Mouse (Mus musculus) myocyte (in vitro differentiated cells): ENCODE measurements at regions not wholly inside any gene's neighbourhood (a gene's known extent, or its start where the extent isn't known, plus 50 kb on each side); places are given as distances from the start of the nearest gene placed in this dataset.

Experiments used
- H3K27me3 ChIP-seq: one replicate; pipeline ENCODE4 v1.6.1; 2011; ENCODE audit not compliant: control insufficient read depth, insufficient read depth, insufficient read length
- H3K36me3 ChIP-seq: one replicate; pipeline ENCODE4 v1.6.1; 2011; ENCODE audit not compliant: control insufficient read depth, insufficient read depth
- H3K4me2 ChIP-seq: one replicate; pipeline ENCODE4 v1.6.1; 2011; ENCODE audit warnings: low read depth, control low read depth
- H3K4me3 ChIP-seq: one replicate; pipeline ENCODE4 v1.5.1; 2011; ENCODE audit warnings: mild to moderate bottlenecking, control low read depth, moderate library complexity
- H3K79me2 ChIP-seq: one replicate; pipeline ENCODE4 v1.6.1; 2011; ENCODE audit not compliant: control insufficient read depth, insufficient read depth
- H3ac ChIP-seq: one replicate; pipeline ENCODE4 v1.6.1; 2011; ENCODE audit not compliant: control insufficient read depth, insufficient read length
- CEBPB ChIP-seq: IDR thresholded peaks from 2 replicates; pipeline ENCODE4 v1.6.1; 2011; ENCODE audit warnings: mild to moderate bottlenecking, moderate library complexity; ENCODE audit not compliant: poor library complexity, insufficient read depth, severe bottlenecking
- E2F4 ChIP-seq: IDR thresholded peaks from one replicate; pipeline ENCODE4 v1.6.1; 2011; ENCODE audit warnings: mild to moderate bottlenecking, control low read depth, moderate library complexity; ENCODE audit not compliant: insufficient read depth
- MAX ChIP-seq: IDR thresholded peaks from one replicate; pipeline ENCODE4 v1.6.1; 2011; ENCODE audit warnings: low read depth, mild to moderate bottlenecking, control low read depth
- MYOD1 ChIP-seq, 3 experiments: IDR thresholded peaks; one replicate each; pipeline ENCODE4 v1.6.1; 2011; ENCODE audit warnings: control low read depth in 2 of 3, low read depth in 2 of 3, mild to moderate bottlenecking in 2 of 3, moderate library complexity in 1 of 3; ENCODE audit not compliant: insufficient read length in 2 of 3, control insufficient read depth in 1 of 3
- MYOG ChIP-seq, 3 experiments: IDR thresholded peaks; one replicate each; pipeline ENCODE4 v1.6.1; 2011; ENCODE audit warnings: control low read depth in 2 of 3, low read depth in 2 of 3, mild to moderate bottlenecking in 2 of 3; ENCODE audit not compliant: insufficient read length in 2 of 3, control insufficient read depth in 1 of 3, insufficient read depth in 1 of 3
- POLR2A ChIP-seq: IDR thresholded peaks from one replicate; pipeline ENCODE4 v1.6.1; 2011; ENCODE audit warnings: low read depth, mild to moderate bottlenecking, control low read depth, moderate library complexity; ENCODE audit not compliant: insufficient read length
- POLR2AphosphoS2 ChIP-seq: IDR thresholded peaks from one replicate; pipeline ENCODE4 v1.6.1; 2011; ENCODE audit warnings: low read depth, control low read depth; ENCODE audit not compliant: insufficient read length
- REST ChIP-seq: IDR thresholded peaks from one replicate; pipeline ENCODE4 v1.6.1; 2011; ENCODE audit warnings: mild to moderate bottlenecking, control low read depth, moderate library complexity; ENCODE audit not compliant: insufficient read depth, insufficient read length
- SRF ChIP-seq: IDR thresholded peaks from one replicate; pipeline ENCODE4 v1.6.1; 2011; ENCODE audit warnings: low read depth; ENCODE audit not compliant: control insufficient read depth, insufficient read length
- TCF12 ChIP-seq: IDR thresholded peaks from one replicate; pipeline ENCODE4 v1.6.1; 2011; ENCODE audit warnings: mild to moderate bottlenecking, control low read depth; ENCODE audit not compliant: poor library complexity, insufficient read depth, severe bottlenecking
- TCF3 ChIP-seq: IDR thresholded peaks from one replicate; pipeline ENCODE4 v1.6.1; 2011; ENCODE audit warnings: low read depth, control low read depth; ENCODE audit not compliant: insufficient read length
- USF1 ChIP-seq: IDR thresholded peaks from one replicate; pipeline ENCODE4 v1.6.1; 2011; ENCODE audit warnings: low read depth, mild to moderate bottlenecking, control low read depth, moderate library complexity

- TF ChIP-seq TCF12 (no peak), E2F4 (no peak), MYOG (IDR thresholded peaks at IDR 0.05; ENCODE audit: control insufficient read depth in 1 of 3, insufficient read depth in 1 of 3, insufficient read length in 2 of 3, low read depth in 2 of 3) (no peak), CEBPB (no peak), MAX (no peak), REST (no peak)
- no peaks in the 10 kb centered on the region for H3K36me3 ChIP-seq
- H3K79me2 ChIP-seq = no peaks in the 10 kb centered on the region
- H3K4me3 ChIP-seq = no peak overlapping the region
- no peak overlapping the region for H3ac ChIP-seq
- H3K4me2 ChIP-seq = no peak overlapping the region
- H3K27me3 ChIP-seq = no peaks in the 10 kb centered on the region
Observed at GRCm38 (mm10) chr14:76188105-76188645, 77.5 kb downstream of the Nufip1 start.

GRCm38 (mm10) chr14:76195324-76195723 lies 84.6 kb downstream of the Nufip1 start:
- Histone ChIP-seq H3ac (no peak overlapping the region), H3K4me3 (no peak overlapping the region), H3K36me3 (no peaks in the 10 kb centered on the region), H3K4me2 (no peak overlapping the region), H3K27me3 (no peaks in the 10 kb centered on the region), H3K79me2 (no peaks in the 10 kb centered on the region)
- TF ChIP-seq POLR2A (no peak), MYOD1 (IDR thresholded peaks at IDR 0.05; ENCODE audit: control insufficient read depth in 1 of 3, insufficient read length in 2 of 3, low read depth in 2 of 3) (peak in 2 of 3 experiments; percentile 40 to 68)

- H3ac ChIP-seq = no peak overlapping the region
- no peaks in the 10 kb centered on the region for H3K36me3 ChIP-seq
- TF ChIP-seq MAX = no peak
- no peak for TF ChIP-seq E2F4
- TF ChIP-seq MYOD1 (IDR thresholded peaks at IDR 0.05; ENCODE audit: control insufficient read depth in 1 of 3, insufficient read length in 2 of 3, low read depth in 2 of 3) = no peak
- no peak for TF ChIP-seq USF1
- TF ChIP-seq CEBPB = no peak
- no peak for TF ChIP-seq REST
- TF ChIP-seq TCF3 = no peak
- no peak for TF ChIP-seq TCF12
- TF ChIP-seq MYOG (IDR thresholded peaks at IDR 0.05; ENCODE audit: control insufficient read depth in 1 of 3, insufficient read depth in 1 of 3, insufficient read length in 2 of 3, low read depth in 2 of 3) = no peak
- no peak for TF ChIP-seq POLR2AphosphoS2
- no peak for TF ChIP-seq SRF
- TF ChIP-seq POLR2A = no peak
- H3K27me3 ChIP-seq = no peaks in the 10 kb centered on the region
- no peak overlapping the region for H3K4me2 ChIP-seq
- no peak overlapping the region for H3K4me3 ChIP-seq
- no peaks in the 10 kb centered on the region for H3K79me2 ChIP-seq
Observed at GRCm38 (mm10) chr14:76197357-76197756, 86.7 kb downstream of the Nufip1 start.

GRCm38 (mm10) chr14:76198406-76198805 lies 87.7 kb downstream of the Nufip1 start:
- TF ChIP-seq MAX = no peak
- TF ChIP-seq MYOD1 (IDR thresholded peaks at IDR 0.05; ENCODE audit: control insufficient read depth in 1 of 3, insufficient read length in 2 of 3, low read depth in 2 of 3) = no peak
- TF ChIP-seq E2F4 = no peak
- TF ChIP-seq TCF12 = no peak
- TF ChIP-seq USF1 = no peak
- TF ChIP-seq POLR2A = no peak
- TF ChIP-seq POLR2AphosphoS2 = no peak
- TF ChIP-seq MYOG (IDR thresholded peaks at IDR 0.05; ENCODE audit: control insufficient read depth in 1 of 3, insufficient read depth in 1 of 3, insufficient read length in 2 of 3, low read depth in 2 of 3) = no peak
- no peak for TF ChIP-seq SRF
- no peak for TF ChIP-seq CEBPB
- TF ChIP-seq REST = no peak
- TF ChIP-seq TCF3 = no peak

GRCm38 (mm10) chr14:76202595-76202994 lies 91.9 kb downstream of the Nufip1 start:
- no peak overlapping the region for H3ac ChIP-seq

More at GRCm38 (mm10) chr14:76198406-76198805, 87.7 kb downstream of the Nufip1 start:
- Histone ChIP-seq H3ac (no peak overlapping the region), H3K79me2 (no peaks in the 10 kb centered on the region), H3K4me2 (no peak overlapping the region), H3K4me3 (no peak overlapping the region), H3K36me3 (no peaks in the 10 kb centered on the region), H3K27me3 (no peaks in the 10 kb centered on the region)

More at GRCm38 (mm10) chr14:76202595-76202994, 91.9 kb downstream of the Nufip1 start:
- TF ChIP-seq MAX (no peak), E2F4 (no peak), USF1 (no peak), SRF (no peak), CEBPB (no peak), REST (no peak), TCF12 (no peak)
- no peak overlapping the region for H3K4me2 ChIP-seq
- no peaks in the 10 kb centered on the region for H3K27me3 ChIP-seq
- H3K79me2 ChIP-seq = no peaks in the 10 kb centered on the region
- no peak overlapping the region for H3K4me3 ChIP-seq
- H3K36me3 ChIP-seq = no peaks in the 10 kb centered on the region
